Mouse (Mus musculus) MEL (cell line): ENCODE measurements around the gene Traip. TPM values are rescaled to one million over a fixed set of nuclear protein-coding genes. Genes with fewer than 3 reads are reported as not detected.

Source experiments
- DNase-seq: peaks from one replicate; pipeline ENCODE4 v3.0.0; 2011; ENCODE audit warnings: low read depth, low spot score
- H3K27ac ChIP-seq: 2 replicates; pipeline ENCODE4 v1.5.1; 2012; ENCODE audit warnings: low read depth, mild to moderate bottlenecking, control low read depth, low read length, moderate library complexity; ENCODE audit not compliant: control insufficient read depth
- H3K27me3 ChIP-seq, 2 experiments: fragments of 150-350 bp in 1 of 2; sonication (generic) in 1 of 2; 2 replicates each; pipeline ENCODE4 v1.6.1; 2012; ENCODE audit warnings: low read length in 2 of 2, mild to moderate bottlenecking in 2 of 2, improper control_type of control experiment in 1 of 2, moderate library complexity in 1 of 2; ENCODE audit not compliant: insufficient read depth in 2 of 2, control insufficient read depth in 1 of 2
- H3K36me3 ChIP-seq, 2 experiments: 2 replicates each; pipeline ENCODE4 v1.6.1; 2012 to 2014; ENCODE audit warnings: low read length in 2 of 2, improper control_type of control experiment in 1 of 2, inconsistent platforms in 1 of 2, mild to moderate bottlenecking in 1 of 2; ENCODE audit not compliant: insufficient read depth in 2 of 2, control insufficient read depth in 1 of 2
- H3K4me1 ChIP-seq, 2 experiments: fragments of 150-350 bp in 1 of 2; sonication (generic) in 1 of 2; 2 replicates each; pipeline ENCODE4 v1.6.1; 2012; ENCODE audit warnings: low read length in 2 of 2, improper control_type of control experiment in 1 of 2, mild to moderate bottlenecking in 1 of 2; ENCODE audit not compliant: insufficient read depth in 2 of 2, control insufficient read depth in 1 of 2
- H3K4me3 ChIP-seq, 2 experiments: fragments of 150-350 bp in 1 of 2; sonication (generic) in 1 of 2; 2 replicates each; pipeline ENCODE4 v1.5.1; 2012; ENCODE audit warnings: low read depth in 2 of 2, low read length in 2 of 2, mild to moderate bottlenecking in 2 of 2, moderate library complexity in 2 of 2, control low read depth in 1 of 2, improper control_type of control experiment in 1 of 2; ENCODE audit not compliant: control insufficient read depth in 1 of 2, insufficient read depth in 1 of 2
- H3K79me2 ChIP-seq: 2 replicates; pipeline ENCODE4 v1.6.1; 2012; ENCODE audit warnings: mild to moderate bottlenecking, low read length, moderate library complexity; ENCODE audit not compliant: control insufficient read depth, poor library complexity, insufficient read depth
- H3K9ac ChIP-seq: 2 replicates; pipeline ENCODE4 v1.6.1; 2012; ENCODE audit warnings: low read depth, mild to moderate bottlenecking, control low read depth, low read length, moderate library complexity; ENCODE audit not compliant: control insufficient read depth, poor library complexity, severe bottlenecking
- H3K9me3 ChIP-seq: fragments of 150-350 bp; sonication (generic); replicated peaks from 2 replicates; pipeline ENCODE4 v1.6.1; 2012; ENCODE audit warnings: mild to moderate bottlenecking, low read length, improper control_type of control experiment, moderate library complexity; ENCODE audit not compliant: insufficient read depth
- BHLHE40 ChIP-seq: IDR thresholded peaks from 2 replicates; pipeline ENCODE4 v1.6.1; 2012; ENCODE audit warnings: low read depth, mild to moderate bottlenecking, inconsistent platforms, low read length, improper control_type of control experiment, borderline replicate concordance
- CHD2 ChIP-seq: IDR thresholded peaks from 2 replicates; pipeline ENCODE4 v1.6.1; 2011; ENCODE audit warnings: low read length, improper control_type of control experiment
- EP300 ChIP-seq, 2 experiments: IDR thresholded peaks; 2 replicates each; pipeline ENCODE4 v1.6.1; 2011; ENCODE audit warnings: improper control_type of control experiment in 2 of 2, low read length in 2 of 2, low read depth in 1 of 2, mild to moderate bottlenecking in 1 of 2
- ETS1 ChIP-seq: IDR thresholded peaks from 2 replicates; pipeline ENCODE4 v1.6.1; 2012; ENCODE audit warnings: low read depth, mild to moderate bottlenecking, inconsistent platforms, low read length, improper control_type of control experiment, moderate library complexity
- GATA1 ChIP-seq: IDR thresholded peaks from 2 replicates; pipeline ENCODE4 v1.6.1; 2011; ENCODE audit warnings: low read depth, low read length, improper control_type of control experiment
- HCFC1 ChIP-seq: IDR thresholded peaks from 2 replicates; pipeline ENCODE4 v1.6.1; 2012; ENCODE audit warnings: low read depth, mild to moderate bottlenecking, inconsistent platforms, low read length, improper control_type of control experiment, moderate library complexity
- MEF2A ChIP-seq: IDR thresholded peaks from 2 replicates; pipeline ENCODE4 v1.6.1; 2014; ENCODE audit warnings: low read depth, mild to moderate bottlenecking, inconsistent platforms, low read length, improper control_type of control experiment; ENCODE audit not compliant: poor library complexity, insufficient replicate concordance, severe bottlenecking; ENCODE audit errors: extremely low read depth
- NELFE ChIP-seq: IDR thresholded peaks from 2 replicates; pipeline ENCODE4 v1.6.1; 2011; ENCODE audit warnings: low read depth, low read length, improper control_type of control experiment
- POLR2A ChIP-seq, 2 experiments: IDR thresholded peaks; 2 replicates each; pipeline ENCODE4 v1.6.1; 2011 to 2012; ENCODE audit warnings: low read length in 2 of 2, mild to moderate bottlenecking in 2 of 2, control low read depth in 1 of 2, improper control_type of control experiment in 1 of 2, low read depth in 1 of 2, moderate library complexity in 1 of 2; ENCODE audit not compliant: control insufficient read depth in 1 of 2, insufficient read depth in 1 of 2, poor library complexity in 1 of 2
- POLR2AphosphoS2 ChIP-seq: IDR thresholded peaks from 2 replicates; pipeline ENCODE4 v1.6.1; 2011; ENCODE audit warnings: low read length, improper control_type of control experiment
- POLR2AphosphoS5 ChIP-seq: IDR thresholded peaks from 2 replicates; pipeline ENCODE4 v1.6.1; 2012; ENCODE audit warnings: low read depth, borderline replicate concordance, mild to moderate bottlenecking, inconsistent platforms, low read length, moderate library complexity, mixed read lengths
- RAD21 ChIP-seq: IDR thresholded peaks from 2 replicates; pipeline ENCODE4 v1.6.1; 2011; ENCODE audit warnings: mild to moderate bottlenecking, low read depth, low read length, improper control_type of control experiment
- SIN3A ChIP-seq: IDR thresholded peaks from 2 replicates; pipeline ENCODE4 v1.6.1; 2012; ENCODE audit warnings: low read length, improper control_type of control experiment, inconsistent platforms
- TAL1 ChIP-seq: IDR thresholded peaks from 2 replicates; pipeline ENCODE4 v1.6.1; 2012; ENCODE audit warnings: mild to moderate bottlenecking, inconsistent platforms, low read length, moderate library complexity, mixed read lengths
- TBP ChIP-seq: IDR thresholded peaks from 2 replicates; pipeline ENCODE4 v1.8.0; 2011; ENCODE audit warnings: low read depth, low read length, improper control_type of control experiment
- TCF12 ChIP-seq: IDR thresholded peaks from 2 replicates; pipeline ENCODE4 v1.6.1; 2014; ENCODE audit warnings: low read depth, mild to moderate bottlenecking, inconsistent platforms, low read length, improper control_type of control experiment, moderate library complexity
- UBTF ChIP-seq: IDR thresholded peaks from 2 replicates; pipeline ENCODE4 v1.6.1; 2012; ENCODE audit warnings: low read depth, mild to moderate bottlenecking, inconsistent platforms, low read length, improper control_type of control experiment, moderate library complexity, borderline replicate concordance; ENCODE audit not compliant: insufficient read depth
- ZKSCAN1 ChIP-seq: IDR thresholded peaks from 2 replicates; pipeline ENCODE4 v1.6.1; 2012; ENCODE audit warnings: low read depth, mild to moderate bottlenecking, inconsistent platforms, low read length, improper control_type of control experiment, moderate library complexity
- ZMIZ1 ChIP-seq: IDR thresholded peaks from 2 replicates; pipeline ENCODE4 v1.6.1; 2012; ENCODE audit warnings: low read depth, mild to moderate bottlenecking, inconsistent platforms, low read length, improper control_type of control experiment, moderate library complexity
- ZNF384 ChIP-seq: IDR thresholded peaks from 2 replicates; pipeline ENCODE4 v1.6.1; 2012; ENCODE audit warnings: low read depth, mild to moderate bottlenecking, inconsistent platforms, low read length, improper control_type of control experiment
- polyA plus RNA-seq, 2 experiments: library from polyadenylated mRNA; stranded (reverse) in 1 of 2; unstranded in 1 of 2; fragments of >175 nt in 1 of 2; fragments of >200 nt in 1 of 2; gene quantifications; 2 replicates each; pipeline versions ENCODE4 v1.2.1 to v1.2.4; 2012; ENCODE audit warnings: low replicate concordance in 2 of 2, low read depth in 1 of 2; ENCODE audit not compliant: insufficient read length in 2 of 2, insufficient read depth in 1 of 2, missing spikeins in 1 of 2
- total RNA-seq: library from RNA; depleted of rRNA; stranded (reverse); fragments of 300-350 nt; gene quantifications from 2 replicates; pipeline ENCODE4 v1.2.3, GENCODE M21; 2012

Traip gene
- total and polyA plus RNA-seq, 3 experiments = 43.6 to 65.2 TPM; not detected in 1

DNA sequence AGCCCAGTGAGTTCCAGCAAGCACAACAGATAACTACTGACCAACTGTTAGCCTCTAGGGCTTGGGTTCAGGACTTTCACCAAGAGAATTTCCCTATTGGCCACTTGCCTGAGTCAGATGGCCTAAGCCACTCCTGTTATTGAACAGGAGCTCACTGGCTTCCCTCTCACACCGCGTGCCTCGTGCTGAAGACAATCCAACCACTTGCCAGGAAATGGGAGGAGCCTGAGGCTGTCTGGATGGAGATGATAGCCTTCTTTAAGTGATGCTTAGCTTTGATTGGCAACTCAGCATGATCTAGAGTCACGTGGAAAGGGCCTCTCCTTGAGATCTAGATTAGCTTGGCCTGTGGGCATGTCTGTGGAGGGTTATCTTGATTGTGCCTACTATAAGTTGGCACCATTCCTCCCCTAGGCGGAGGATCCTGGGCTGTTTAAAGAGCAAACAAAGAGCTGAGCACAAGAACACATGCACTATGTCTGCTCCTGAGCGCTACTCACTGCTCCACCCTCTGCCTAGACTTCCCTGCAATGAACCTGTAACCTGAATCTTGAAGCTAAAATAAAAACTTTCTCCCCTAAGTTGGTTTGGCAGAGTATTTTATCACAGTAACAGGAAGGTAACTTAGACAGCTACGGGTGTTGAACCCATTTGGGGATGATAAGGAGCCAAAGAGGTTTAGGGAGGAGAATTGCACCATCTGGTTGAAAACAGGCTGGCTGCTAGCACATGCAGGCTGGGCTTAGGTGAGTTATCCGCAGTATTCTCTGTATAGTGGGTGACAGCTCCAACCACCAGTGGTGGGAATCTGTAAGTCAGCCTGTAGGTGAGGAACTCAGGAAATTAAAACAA, 22.0 kb downstream of the Traip start (continued):
- TF ChIP-seq ZMIZ1 = peak; percentile 96
- peak; percentile 92 for TF ChIP-seq POLR2AphosphoS2
- peak; percentile 93 for TF ChIP-seq TBP
- peak; percentile 97 for TF ChIP-seq BHLHE40
- TF ChIP-seq RAD21 = no peak

DNA sequence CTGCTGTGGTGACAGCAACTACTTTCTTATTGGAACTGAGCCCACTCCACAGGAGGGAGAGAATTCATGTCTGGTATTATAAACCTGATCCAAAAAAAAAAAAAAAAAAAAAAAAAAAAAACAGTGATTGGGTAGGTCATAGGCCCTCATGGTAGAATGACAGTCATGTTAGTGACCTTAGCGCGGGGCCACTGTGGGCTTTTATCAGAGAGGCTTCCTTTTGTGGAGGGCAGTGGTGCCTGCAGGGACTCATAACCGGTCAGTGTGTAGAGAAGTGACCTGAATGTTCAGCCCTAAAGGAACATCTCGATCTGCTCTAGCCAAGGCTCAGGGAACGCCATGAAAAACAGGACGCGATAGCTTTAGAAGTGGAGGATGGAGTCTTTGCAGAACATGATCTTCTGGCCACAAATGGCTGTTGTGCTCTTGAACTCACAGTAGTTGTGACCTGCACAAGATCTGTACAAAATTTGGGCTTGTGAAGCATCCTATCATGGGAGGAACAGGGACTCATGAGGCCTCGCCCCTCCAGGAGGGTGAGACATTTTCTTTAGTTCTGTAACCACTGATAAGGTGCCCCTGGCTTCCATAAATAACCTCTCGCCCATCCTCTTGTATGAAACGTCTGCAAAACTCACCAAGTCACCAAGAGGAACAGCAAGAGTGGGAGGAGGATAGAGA, 24.7 kb downstream of the Traip start:
- H3K4me1 ChIP-seq = peaks cover 25 to 72% of the 10 kb centered on the region in 2 experiments
- peak; percentile 90 for DNase-seq
- peak overlapping the region; percentile 100 for H3K27ac ChIP-seq
- no peaks in the 10 kb centered on the region for H3K27me3 ChIP-seq
- TF ChIP-seq POLR2AphosphoS5 (0 out of 2 replicates have a peak, but pooled peaks have one; percentile 54), MEF2A (peak; percentile 99), TBP (peak; percentile 21; the same call in 1 of the 2 replicates), TAL1 (peak; percentile 34; the same call in 1 of the 2 replicates), EP300 (IDR thresholded peaks at IDR 0.05; ENCODE audit: low read depth in 1 of 2, low read length in 2 of 2) (peak in 1 of 2 experiments; percentile 84; a peak in 2 of 4 replicates), NELFE (no peak), ETS1 (peak; percentile 89), SIN3A (no peak), HCFC1 (no peak), ZMIZ1 (no peak), UBTF (no peak), CHD2 (no peak), GATA1 (peak; percentile 86), TCF12 (peak; percentile 83), ZKSCAN1 (no peak), POLR2A (IDR thresholded peaks at IDR 0.05; ENCODE audit: control insufficient read depth in 1 of 2, insufficient read depth in 1 of 2, low read depth in 1 of 2, low read length in 2 of 2, poor library complexity in 1 of 2) (no peak; a peak in 1 of 4 replicates), ZNF384 (peak; percentile 97)
- H3K79me2 ChIP-seq = peaks cover 21% of the 10 kb centered on the region
- H3K36me3 ChIP-seq = peaks cover 0 to 47% of the 10 kb centered on the region in 2 experiments; a peak in 3 of 4 replicates
- no peaks in the 10 kb centered on the region for H3K9me3 ChIP-seq
- H3K4me3 ChIP-seq = peak overlapping the region; percentile 28 to 29
- peak overlapping the region; percentile 65 for H3K9ac ChIP-seq
